Mouse (Mus musculus): Measurements from ENCODE around the gene Cela3b. TPM values are rescaled to one million over a fixed set of nuclear protein-coding genes. Genes with fewer than 3 reads are reported as not detected.
"Not testable (repeated sequence)": the region's sequence is repeated elsewhere in the genome, so short reads cannot be mapped to it uniquely, and the experiment has no call there.

Gene Cela3b
- total and polyA plus RNA-seq, 3 experiments = not detected

DNA sequence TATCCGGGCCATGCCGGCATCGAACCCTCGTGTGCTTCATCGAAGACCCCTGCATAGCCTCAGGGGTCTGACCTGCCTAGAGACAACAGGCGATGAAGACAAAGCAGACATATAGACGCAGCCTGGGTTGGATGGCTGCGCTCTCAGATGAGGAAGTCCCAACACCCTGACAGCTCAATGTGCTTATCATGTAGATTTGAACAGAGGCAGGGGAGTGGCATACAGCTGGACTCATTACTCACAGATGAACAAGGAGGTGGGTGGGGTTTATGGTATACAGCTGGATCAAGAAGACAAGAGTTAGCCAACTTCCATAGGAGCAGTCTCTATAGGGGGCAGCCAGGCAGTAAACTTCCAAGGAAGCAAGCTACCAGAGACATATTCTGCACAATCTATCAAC lies 8.5 kb upstream of the Cela3b start:
- H3K79me2 ChIP-seq (replicated peaks; ENCODE audit: control insufficient read depth, extremely low read depth, insufficient read depth, poor library complexity, severe bottlenecking) = no peaks in the 10 kb centered on the region
- no peak overlapping the region for H3K4me3 ChIP-seq (replicated peaks in 1 of 3; ENCODE audit: low read depth in 2 of 3, low read length in 2 of 3, poor library complexity in 1 of 3)
- H3K36me3 ChIP-seq (replicated peaks in 1 of 2; ENCODE audit: control insufficient read depth in 1 of 2, insufficient read depth in 1 of 2, low read length in 1 of 2) = no peaks in the 10 kb centered on the region
- no peak for DNase-seq (ENCODE audit: extremely low read depth)
- in situ Hi-C loops (cut with MboI; ENCODE audit: low pct_ligation_motif_present, low pct_unique_long_range_greater_than_20kb, low sequenced_read_pairs) (loop anchor here (25.0 kb wide), 1 partner anchor 352 kb away; no protein-coding TSS in a partner anchor), dilution Hi-C loops (cut with MboI; ENCODE audit: extremely low pct_ligation_motif_present, extremely low pct_unique_long_range_greater_than_20kb, low sequenced_read_pairs) (no loop called here)
- no peak overlapping the region for H3K4me2 ChIP-seq (ENCODE audit: insufficient read depth, low read depth, poor library complexity, severe bottlenecking)
- TF ChIP-seq KAT2A (IDR thresholded peaks at IDR 0.05; ENCODE audit: insufficient replicate concordance, low read length) (no peak), ZMIZ1 (IDR thresholded peaks at IDR 0.05; ENCODE audit: low read depth, low read length) (no peak), SIN3A (IDR thresholded peaks at IDR 0.05; ENCODE audit: low read length) (no peak), RCOR1 (conservative IDR thresholded peaks at IDR 0.05; ENCODE audit: low read depth, low read length) (no peak), ZKSCAN1 (IDR thresholded peaks at IDR 0.05; ENCODE audit: borderline replicate concordance, low read depth, low read length) (no peak), RAD21 (IDR thresholded peaks at IDR 0.05; ENCODE audit: low read depth, low read length) (no peak), CTCF (conservative IDR thresholded peaks at IDR 0.05 in 1 of 2, IDR thresholded peaks at IDR 0.05 in 1 of 2; ENCODE audit: low read depth in 2 of 2, low read length in 2 of 2) (no peak)
- peaks cover 2% of the 10 kb centered on the region for H3K27me3 ChIP-seq (replicated peaks)
- H3K9me3 ChIP-seq (replicated peaks; ENCODE audit: low read length) = no peaks in the 10 kb centered on the region
- no peak overlapping the region for H3K9ac ChIP-seq (ENCODE audit: insufficient read depth, low read depth)
- no peak overlapping the region for H3K27ac ChIP-seq (ENCODE audit: insufficient read depth, low read depth)
- H3K4me1 ChIP-seq (ENCODE audit: control insufficient read depth in 1 of 2, insufficient read depth in 2 of 2) = no peaks in the 10 kb centered on the region

- no peak overlapping the region for H3K9ac ChIP-seq (ENCODE audit: insufficient read depth, low read depth)
- in situ Hi-C loops (cut with MboI; ENCODE audit: low pct_ligation_motif_present, low pct_unique_long_range_greater_than_20kb, low sequenced_read_pairs) = loop anchor here (25.0 kb wide), 1 partner anchor 350 kb away; no protein-coding TSS in a partner anchor
Observed at GRCm38 (mm10) chr4:137436979-137437669, 6.8 kb upstream of the Cela3b start.

DNA sequence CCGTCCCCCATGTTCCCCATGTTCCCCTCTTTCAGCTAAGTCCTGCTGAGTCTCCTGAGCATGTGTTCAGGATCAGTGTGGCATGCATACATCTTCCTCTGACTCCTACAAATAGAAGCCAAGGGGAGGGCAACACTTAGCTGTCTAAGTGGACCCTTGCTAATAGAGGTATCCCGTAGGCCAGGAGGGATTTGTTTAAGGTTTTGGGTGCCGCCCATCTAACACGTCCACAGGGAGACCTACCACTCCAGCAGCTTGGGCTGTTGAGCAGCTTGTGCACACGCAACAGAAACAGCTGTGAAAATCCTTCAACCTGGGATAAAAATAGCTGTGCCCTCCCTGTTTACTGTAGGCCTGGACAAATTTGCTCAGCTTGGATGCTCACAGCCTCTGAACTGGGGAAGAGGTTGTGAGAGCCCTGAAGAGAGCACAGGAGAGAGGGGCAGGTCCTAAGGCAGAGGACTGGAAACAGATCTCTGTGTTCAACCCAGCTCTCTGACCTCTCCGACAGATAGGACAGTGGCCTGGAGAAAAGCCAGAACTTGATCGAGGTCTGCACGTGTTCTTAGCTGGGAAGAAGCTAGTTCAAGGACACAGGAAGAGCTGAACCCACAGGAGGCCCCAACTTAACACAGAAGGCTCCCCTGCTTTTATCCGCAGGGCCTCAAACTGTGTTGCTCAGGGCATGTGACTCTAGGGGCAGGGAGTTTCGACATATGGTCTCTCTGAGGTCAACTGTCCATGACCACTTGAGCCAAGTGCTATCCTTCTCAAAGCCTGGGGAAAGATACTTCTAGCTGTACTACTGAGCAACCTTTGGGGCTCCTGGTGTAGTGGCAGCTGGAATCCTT lies 2.6 kb upstream of the Cela3b start:
- H3K36me3 ChIP-seq (replicated peaks in 1 of 2; ENCODE audit: control insufficient read depth in 1 of 2, insufficient read depth in 1 of 2, low read length in 1 of 2); dilution Hi-C loops (cut with MboI; ENCODE audit: extremely low pct_ligation_motif_present, extremely low pct_unique_long_range_greater_than_20kb, low sequenced_read_pairs); H3K9ac ChIP-seq (ENCODE audit: insufficient read depth, low read depth); H3K9me3 ChIP-seq (replicated peaks; ENCODE audit: low read length); H3K4me2 ChIP-seq (ENCODE audit: insufficient read depth, low read depth, poor library complexity, severe bottlenecking); DNase-seq (ENCODE audit: extremely low read depth); H3K27me3 ChIP-seq (replicated peaks); H3K4me1 ChIP-seq (ENCODE audit: control insufficient read depth in 1 of 2, insufficient read depth in 2 of 2); H3K27ac ChIP-seq (ENCODE audit: insufficient read depth, low read depth); H3K4me3 ChIP-seq (replicated peaks in 1 of 3; ENCODE audit: low read depth in 2 of 3, low read length in 2 of 3, poor library complexity in 1 of 3); H3K79me2 ChIP-seq (replicated peaks; ENCODE audit: control insufficient read depth, extremely low read depth, insufficient read depth, poor library complexity, severe bottlenecking): not testable (repeated sequence)
- in situ Hi-C loops (cut with MboI; ENCODE audit: low pct_ligation_motif_present, low pct_unique_long_range_greater_than_20kb, low sequenced_read_pairs) = loop anchor here (25.0 kb wide), 1 partner anchor 346 kb away; no protein-coding TSS in a partner anchor

More at GRCm38 (mm10) chr4:137436979-137437669, 6.8 kb upstream of the Cela3b start:
- Histone ChIP-seq H3K27ac (ENCODE audit: insufficient read depth, low read depth) (no peak overlapping the region), H3K27me3 (replicated peaks) (peaks cover 3% of the 10 kb centered on the region), H3K4me1 (ENCODE audit: control insufficient read depth in 1 of 2, insufficient read depth in 2 of 2) (no peaks in the 10 kb centered on the region), H3K79me2 (replicated peaks; ENCODE audit: control insufficient read depth, extremely low read depth, insufficient read depth, poor library complexity, severe bottlenecking) (no peaks in the 10 kb centered on the region), H3K4me3 (replicated peaks in 1 of 3; ENCODE audit: low read depth in 2 of 3, low read length in 2 of 3, poor library complexity in 1 of 3) (no peak overlapping the region), H3K9me3 (replicated peaks; ENCODE audit: low read length) (no peaks in the 10 kb centered on the region), H3K36me3 (replicated peaks in 1 of 2; ENCODE audit: control insufficient read depth in 1 of 2, insufficient read depth in 1 of 2, low read length in 1 of 2) (no peaks in the 10 kb centered on the region), H3K4me2 (ENCODE audit: insufficient read depth, low read depth, poor library complexity, severe bottlenecking) (no peak overlapping the region)
- no peak for DNase-seq (ENCODE audit: extremely low read depth)
- dilution Hi-C loops (cut with MboI; ENCODE audit: extremely low pct_ligation_motif_present, extremely low pct_unique_long_range_greater_than_20kb, low sequenced_read_pairs) = no loop called here
- no peak for TF ChIP-seq ZMIZ1 (IDR thresholded peaks at IDR 0.05; ENCODE audit: low read depth, low read length)
